In genomic region chr2:136558020-136558419, GRCm38 (mm10) we compare ENCODE assay signal across 10 mouse cellular contexts. TPM values are rescaled to one million over a fixed set of nuclear protein-coding genes. Genes with fewer than 3 reads are reported as not detected.
DNase-seq lines count a peak whose midpoint lies in the region; TF ChIP-seq lines count a peak whose summit lies in the region.
"Had no signal": no experiment of that assay in that cellular context is flagged by ENCODE, and none has a peak within 500 bp of the region (broad histone marks: within the 10 kb centered on the region; RNA-seq: fewer than 3 reads in every experiment).

No protein-coding gene starts in this region.

- TF ChIP-seq CTCF in E14TG2a.4 (conservative IDR thresholded peaks at IDR 0.05; ENCODE audit: low read length) = peak; percentile 74
- TF ChIP-seq CTCF in embryonic fibroblast, embryonic 13.5 days (IDR thresholded peaks at IDR 0.05; ENCODE audit: borderline replicate concordance, insufficient read depth, low read length) = peak; percentile 39; the same call in 1 of the 2 replicates

- no peaks in the 10 kb centered on the region for H3K9me3 ChIP-seq in E14TG2a.4 (ENCODE audit: low read length)
- H3K9me3 ChIP-seq: hindbrain, embryonic 15.5 days had no signal

- H3K36me3 ChIP-seq in E14TG2a.4 (ENCODE audit: insufficient read depth, low read length) = no peaks in the 10 kb centered on the region
- H3K36me3 ChIP-seq: hindbrain, embryonic 15.5 days had no signal

- no peaks in the 10 kb centered on the region for H3K4me1 ChIP-seq in E14TG2a.4 (replicated peaks; ENCODE audit: low read depth, low read length)
- H3K4me1 ChIP-seq in embryonic fibroblast, embryonic 13.5 days (ENCODE audit: control insufficient read depth, insufficient read depth, low read length) = no peaks in the 10 kb centered on the region
- H3K4me1 ChIP-seq: hindbrain, embryonic 15.5 days had no signal

- peaks cover 3% of the 10 kb centered on the region; the same call in 1 of the 2 replicates for H3K27me3 ChIP-seq in E14TG2a.4 (ENCODE audit: insufficient read depth, low read length)
- H3K27me3 ChIP-seq: hindbrain, embryonic 15.5 days had no signal

- H3K4me3 ChIP-seq in E14TG2a.4 (replicated peaks; ENCODE audit: low read length) = no peak overlapping the region
- no peak overlapping the region for H3K4me3 ChIP-seq in embryonic fibroblast, embryonic 13.5 days (ENCODE audit: insufficient read depth, low read length)
- H3K4me3 ChIP-seq: gastrocnemius, adult 2 months; hindbrain, embryonic 15.5 days; myocyte had no signal

- peak; percentile 31 to 40 for DNase-seq in kidney, postnatal 4 days
- no peak for DNase-seq in kidney, adult 11 months
- DNase-seq in 416B (ENCODE audit: low read depth) = peak; percentile 35
- no peak for DNase-seq in Muller cell, postnatal 12 days (ENCODE audit: inconsistent ontology term)
- no peak for DNase-seq in urinary bladder, postnatal 4 days (ENCODE audit: low spot score in 2 of 2)
- DNase-seq: gastrocnemius, adult 2 months had no signal

- no peak overlapping the region for H3K27ac ChIP-seq in embryonic fibroblast, embryonic 13.5 days (ENCODE audit: insufficient read depth, low read length)
- H3K27ac ChIP-seq: gastrocnemius, adult 2 months; hindbrain, embryonic 15.5 days had no signal

- no peak for TF ChIP-seq POLR2A in embryonic fibroblast, embryonic 13.5 days (IDR thresholded peaks at IDR 0.05; ENCODE audit: low read depth, low read length)

RNA-seq across cellular contexts. Expression of gene Ankef1, which starts 56.3 kb away (rescaled TPM):
- 0.51 TPM in 1 of 2 replicates, not detected in the other for polyA plus RNA-seq in embryonic fibroblast, embryonic 13.5 days (2011; ENCODE audit: insufficient read length, low read depth, missing spikeins)

Comparison
In these comparisons a context has a peak if more than half of its experiments do, and no peak if none do; other contexts are left out.
1. DNase-seq: peak in kidney, postnatal 4 days (2 of 2) and 416B (single experiment); none in kidney, adult 11 months (single experiment), Muller cell, postnatal 12 days (single experiment) and urinary bladder, postnatal 4 days (0 of 2).